Mouse (Mus musculus) embryonic facial prominence, embryonic 13.5 days (tissue): ENCODE results near the gene Ddx1. TPM values are rescaled to one million over a fixed set of nuclear protein-coding genes. Genes with fewer than 3 reads are reported as not detected.
A peak's percentile ranks its signal among the peaks of the same experiment; 100 is the strongest.

Experiments used
- ATAC-seq: fragments of 200-750 bp; cut with Nextera tagmentation; 2 replicates; pipeline ENCODE4 v1.8.0; 2017; ENCODE audit warnings: low read depth; ENCODE audit not compliant: insufficient number of reproducible peaks, insufficient read depth, low FRiP score, low TSS enrichment
- H3K27ac ChIP-seq: fragments of 300-500 bp; sonication (generic); 2 replicates; pipeline ENCODE4 v1.5.1; 2015; ENCODE audit warnings: moderate library complexity, mild to moderate bottlenecking, inconsistent platforms
- H3K27me3 ChIP-seq: fragments of 300-500 bp; sonication (generic); 2 replicates; pipeline ENCODE4 v1.6.1; 2015; ENCODE audit warnings: mild to moderate bottlenecking, inconsistent platforms
- H3K36me3 ChIP-seq: fragments of 300-500 bp; sonication (generic); 2 replicates; pipeline ENCODE4 v1.6.1; 2015; ENCODE audit warnings: mild to moderate bottlenecking, inconsistent platforms
- H3K4me1 ChIP-seq: fragments of 300-500 bp; sonication (generic); 2 replicates; pipeline ENCODE4 v1.6.1; 2015; ENCODE audit warnings: inconsistent platforms
- H3K4me2 ChIP-seq: fragments of 300-500 bp; sonication (generic); 2 replicates; pipeline ENCODE4 v1.6.1; 2015; ENCODE audit warnings: moderate library complexity, mild to moderate bottlenecking, inconsistent platforms
- H3K4me3 ChIP-seq: fragments of 300-500 bp; sonication (generic); 2 replicates; pipeline ENCODE4 v1.5.1; 2015; ENCODE audit warnings: mild to moderate bottlenecking, inconsistent platforms
- H3K9ac ChIP-seq: fragments of 300-500 bp; sonication (generic); 2 replicates; pipeline ENCODE4 v1.6.1; 2015; ENCODE audit warnings: mild to moderate bottlenecking, inconsistent platforms
- H3K9me3 ChIP-seq: fragments of 300-500 bp; sonication (generic); 2 replicates; pipeline ENCODE4 v1.6.1; 2016; ENCODE audit warnings: inconsistent platforms
- WGBS: fragments of 180-500 bp; shearing (Covaris S2); methylation state at CpG from one replicate; pipeline ENCODE4 v1.1.7; 2015; ENCODE audit warnings: mixed read lengths; 5-methylcytosine and 5-hydroxymethylcytosine counted together
- polyA plus RNA-seq: library from polyadenylated mRNA; unstranded; fragments of >200 nt; fragmentation: Nextera tagmentation; extraction: Ambion mirVana; gene quantifications from 2 replicates; pipeline ENCODE4 v1.2.1, GENCODE M21; 2015

The Ddx1 gene
- 119 and 128 TPM in 2 replicates for polyA plus RNA-seq

- H3K9me3 ChIP-seq, result no peaks in the 10 kb centered on the region
Observed at GRCm38 (mm10) chr12:13248691-13249572, at the start of gene Ddx1. TSS of gene Ddx1 (minus strand) at chr12:13249213.

GRCm38 (mm10) chr12:13293421-13293881 is 44.4 kb upstream of the Ddx1 start:
- H3K27ac ChIP-seq, result no peak overlapping the region
- ATAC-seq, result no peak
- H3K27me3 ChIP-seq, result no peaks in the 10 kb centered on the region
- H3K4me2 ChIP-seq, result no peak overlapping the region
- H3K4me1 ChIP-seq, result peaks cover 5% of the 10 kb centered on the region; the same call in 1 of the 2 replicates
- WGBS, result 38% methylated on average over 3 of the region's 3 CpGs
- H3K9me3 ChIP-seq, result no peaks in the 10 kb centered on the region
- no peak overlapping the region for H3K9ac ChIP-seq
- no peak overlapping the region for H3K4me3 ChIP-seq
- peaks cover 11% of the 10 kb centered on the region; the same call in 1 of the 2 replicates for H3K36me3 ChIP-seq

More at GRCm38 (mm10) chr12:13248691-13249572, at the start of gene Ddx1:
- Histone ChIP-seq H3K4me3 (peak within 1 kb of the TSS; percentile 84), H3K36me3 (peaks cover 9% of the 10 kb centered on the region), H3K4me1 (peaks cover 12% of the 10 kb centered on the region), H3K4me2 (peak within 1 kb of the TSS; percentile 62), H3K27ac (peak within 1 kb of the TSS; percentile 84), H3K27me3 (no peaks in the 10 kb centered on the region), H3K9ac (peak within 1 kb of the TSS; percentile 94)
- WGBS, result 3% methylated on average over 59 of the region's 59 CpGs
- ATAC-seq, result peak; percentile 77; the same call in 1 of the 2 replicates

- no peaks in the 10 kb centered on the region for H3K9me3 ChIP-seq
- no peaks in the 10 kb centered on the region for H3K27me3 ChIP-seq
- no peak for ATAC-seq
- WGBS, result 65% methylated on average over 2 of the region's 2 CpGs
- H3K36me3 ChIP-seq, result peaks cover 18% of the 10 kb centered on the region; the same call in 1 of the 2 replicates
- peaks cover 5% of the 10 kb centered on the region; the same call in 1 of the 2 replicates for H3K4me1 ChIP-seq
- H3K4me2 ChIP-seq, result no peak overlapping the region
- no peak overlapping the region for H3K9ac ChIP-seq
- no peak overlapping the region for H3K27ac ChIP-seq
- no peak overlapping the region for H3K4me3 ChIP-seq
Observed at GRCm38 (mm10) chr12:13291453-13291852, 42.4 kb upstream of the Ddx1 start.

GRCm38 (mm10) chr12:13269570-13270390 is 20.8 kb upstream of the Ddx1 start:
- ATAC-seq, result no peak
- peak overlapping the region; percentile 83 for H3K9ac ChIP-seq
- no peaks in the 10 kb centered on the region for H3K27me3 ChIP-seq
- H3K27ac ChIP-seq, result no peak overlapping the region
- H3K36me3 ChIP-seq, result peaks cover 6% of the 10 kb centered on the region; the same call in 1 of the 2 replicates
- 43% methylated on average over 16 of the region's 16 CpGs for WGBS
- H3K4me1 ChIP-seq, result peaks cover 7% of the 10 kb centered on the region
- no peaks in the 10 kb centered on the region for H3K9me3 ChIP-seq
- peak overlapping the region; percentile 75 for H3K4me3 ChIP-seq
- H3K4me2 ChIP-seq, result peak overlapping the region; percentile 78

GRCm38 (mm10) chr12:13268826-13269449 is 19.9 kb upstream of the Ddx1 start, which contains the start of gene Nbas:
TSS of gene Nbas (plus strand) at chr12:13269133.
- Histone ChIP-seq H3K9me3 (no peaks in the 10 kb centered on the region), H3K4me2 (peak within 1 kb of the TSS; percentile 78), H3K4me1 (peaks cover 7% of the 10 kb centered on the region), H3K27ac (no peak within 1 kb of the TSS), H3K36me3 (no peaks in the 10 kb centered on the region), H3K27me3 (no peaks in the 10 kb centered on the region), H3K4me3 (peak within 1 kb of the TSS; percentile 75), H3K9ac (peak within 1 kb of the TSS; percentile 83)
- 3% methylated on average over 38 of the region's 38 CpGs for WGBS
- ATAC-seq, result peak; percentile 84

GRCm38 (mm10) chr12:13268412-13268811 is 19.4 kb upstream of the Ddx1 start:
- peak overlapping the region; percentile 83; the same call in 1 of the 2 replicates for H3K9ac ChIP-seq

GRCm38 (mm10) chr12:13255701-13256100 is 6.7 kb upstream of the Ddx1 start:
- WGBS, result 86% methylated on average over 2 of the region's 2 CpGs
- no peaks in the 10 kb centered on the region for H3K4me1 ChIP-seq

More at GRCm38 (mm10) chr12:13268412-13268811, 19.4 kb upstream of the Ddx1 start:
- peak overlapping the region; percentile 75 for H3K4me3 ChIP-seq
- peak overlapping the region; percentile 78 for H3K4me2 ChIP-seq
- no peaks in the 10 kb centered on the region for H3K9me3 ChIP-seq
- no peaks in the 10 kb centered on the region for H3K27me3 ChIP-seq
- no peaks in the 10 kb centered on the region for H3K36me3 ChIP-seq
- WGBS, result 56% methylated on average over 3 of the region's 3 CpGs
- ATAC-seq, result peak; percentile 8; the same call in 1 of the 2 replicates
- H3K4me1 ChIP-seq, result peaks cover 7% of the 10 kb centered on the region
- no peak overlapping the region for H3K27ac ChIP-seq

GRCm38 (mm10) chr12:13255068-13255467 is 6.1 kb upstream of the Ddx1 start:
- no peak for ATAC-seq
- H3K4me1 ChIP-seq, result no peaks in the 10 kb centered on the region
- WGBS, result 51% methylated on average over 3 of the region's 3 CpGs
- H3K9ac ChIP-seq, result no peak overlapping the region
- H3K4me3 ChIP-seq, result no peak overlapping the region
- no peak overlapping the region for H3K4me2 ChIP-seq
- no peak overlapping the region for H3K27ac ChIP-seq
- H3K9me3 ChIP-seq, result no peaks in the 10 kb centered on the region
- 0 out of 2 replicates have a peak, but pooled peaks cover 5% of the 10 kb centered on the region for H3K27me3 ChIP-seq
- H3K36me3 ChIP-seq, result no peaks in the 10 kb centered on the region

More at GRCm38 (mm10) chr12:13255701-13256100, 6.7 kb upstream of the Ddx1 start:
- ATAC-seq, result no peak
- no peak overlapping the region for H3K9ac ChIP-seq
- 0 out of 2 replicates have a peak, but pooled peaks cover 5% of the 10 kb centered on the region for H3K27me3 ChIP-seq
- H3K36me3 ChIP-seq, result no peaks in the 10 kb centered on the region
- H3K27ac ChIP-seq, result no peak overlapping the region
- no peak overlapping the region for H3K4me3 ChIP-seq
- no peak overlapping the region for H3K4me2 ChIP-seq
- no peaks in the 10 kb centered on the region for H3K9me3 ChIP-seq

- ATAC-seq, result no peak
- H3K9me3 ChIP-seq, result no peaks in the 10 kb centered on the region
- peak overlapping the region; percentile 84 for H3K27ac ChIP-seq
- H3K27me3 ChIP-seq, result no peaks in the 10 kb centered on the region
- H3K4me1 ChIP-seq, result peaks cover 12% of the 10 kb centered on the region
- peak overlapping the region; percentile 84 for H3K4me3 ChIP-seq
- peak overlapping the region; percentile 62 for H3K4me2 ChIP-seq
- peaks cover 5% of the 10 kb centered on the region for H3K36me3 ChIP-seq
- H3K9ac ChIP-seq, result peak overlapping the region; percentile 94
- 87% methylated on average over 3 of the region's 3 CpGs for WGBS
Observed at GRCm38 (mm10) chr12:13249573-13249919, 533 bp upstream of the Ddx1 start.

GRCm38 (mm10) chr12:13242453-13242852 is 6.6 kb downstream of the Ddx1 start:
- H3K4me3 ChIP-seq, result no peak overlapping the region
- H3K4me2 ChIP-seq, result no peak overlapping the region
- ATAC-seq, result no peak
- H3K4me1 ChIP-seq, result peaks cover 4% of the 10 kb centered on the region; the same call in 1 of the 2 replicates
- no peak overlapping the region for H3K9ac ChIP-seq
- no peak overlapping the region for H3K27ac ChIP-seq
- H3K36me3 ChIP-seq, result peaks cover 56% of the 10 kb centered on the region
- H3K27me3 ChIP-seq, result no peaks in the 10 kb centered on the region
- no peaks in the 10 kb centered on the region for H3K9me3 ChIP-seq

- H3K27me3 ChIP-seq, result no peaks in the 10 kb centered on the region
- H3K4me1 ChIP-seq, result peaks cover 6% of the 10 kb centered on the region; the same call in 1 of the 2 replicates
- no peak for ATAC-seq
- no peak overlapping the region for H3K27ac ChIP-seq
- no peak overlapping the region for H3K4me3 ChIP-seq
- no peaks in the 10 kb centered on the region for H3K9me3 ChIP-seq
- no peak overlapping the region for H3K9ac ChIP-seq
- WGBS, result 79% methylated on average over 8 of the region's 8 CpGs
- no peak overlapping the region for H3K4me2 ChIP-seq
- H3K36me3 ChIP-seq, result peaks cover 41% of the 10 kb centered on the region
Observed at GRCm38 (mm10) chr12:13218101-13218514, 30.9 kb downstream of the Ddx1 start.
